Mouse (Mus musculus): ENCODE measurements around the gene Fbrsl1. TPM values are rescaled to one million over a fixed set of nuclear protein-coding genes. Genes with fewer than 3 reads are reported as not detected.

Fbrsl1 gene
- total and polyA plus RNA-seq, 2 experiments from 2014 or later, result 20.3 to 32.8 TPM

GRCm38 (mm10) chr5:110406065-110406714 lies 42.1 kb downstream of the Fbrsl1 start:
- Histone ChIP-seq H3K36me3 (ENCODE audit: insufficient read depth, low read length) (peaks cover 9% of the 10 kb centered on the region), H3K27me3 (ENCODE audit: insufficient read depth, low read length) (no peaks in the 10 kb centered on the region), H3K4me3 (ENCODE audit: low read depth, low read length) (no peak overlapping the region), H3K27ac (ENCODE audit: low read depth, low read length) (0 out of 2 replicates have a peak overlapping the region, but pooled peaks have one; percentile 55), H3K9me3 (ENCODE audit: low read length) (no peaks in the 10 kb centered on the region), H3K9ac (replicated peaks; ENCODE audit: low read length, poor library complexity, severe bottlenecking) (no peak overlapping the region), H3K4me1 (ENCODE audit: insufficient read depth, low read length) (peaks cover 6% of the 10 kb centered on the region; the same call in 1 of the 2 replicates), H3K4me2 (ENCODE audit: low read depth, low read length, poor library complexity, severe bottlenecking) (no peak overlapping the region)
- WGBS, result 51% methylated on average over 8 of the region's 8 CpGs
- DNase-seq (ENCODE audit: low spot score), result no peak
- TF ChIP-seq CTCF (IDR thresholded peaks at IDR 0.05), result no peak
- no peak for ATAC-seq (ENCODE audit: low FRiP score)

- H3K27ac ChIP-seq (ENCODE audit: low read depth, low read length), result no peak overlapping the region
- WGBS, result 63% methylated on average over 3 of the region's 3 CpGs
- H3K4me2 ChIP-seq (ENCODE audit: low read depth, low read length, poor library complexity, severe bottlenecking), result no peak overlapping the region
- ATAC-seq (ENCODE audit: low FRiP score), result no peak
- H3K4me3 ChIP-seq (ENCODE audit: low read depth, low read length), result no peak overlapping the region
- TF ChIP-seq CTCF (IDR thresholded peaks at IDR 0.05), result no peak
- peaks cover 6% of the 10 kb centered on the region; the same call in 1 of the 2 replicates for H3K4me1 ChIP-seq (ENCODE audit: insufficient read depth, low read length)
- no peak overlapping the region for H3K9ac ChIP-seq (replicated peaks; ENCODE audit: low read length, poor library complexity, severe bottlenecking)
- no peaks in the 10 kb centered on the region for H3K9me3 ChIP-seq (ENCODE audit: low read length)
- DNase-seq (ENCODE audit: low spot score), result no peak
- H3K36me3 ChIP-seq (ENCODE audit: insufficient read depth, low read length), result no peaks in the 10 kb centered on the region
- H3K27me3 ChIP-seq (ENCODE audit: insufficient read depth, low read length), result no peaks in the 10 kb centered on the region
Measured at GRCm38 (mm10) chr5:110403931-110404330, 44.4 kb downstream of the Fbrsl1 start.

GRCm38 (mm10) chr5:110402557-110402956 lies 45.7 kb downstream of the Fbrsl1 start:
- H3K4me2 ChIP-seq (ENCODE audit: low read depth, low read length, poor library complexity, severe bottlenecking), result no peak overlapping the region
- H3K36me3 ChIP-seq (ENCODE audit: insufficient read depth, low read length), result no peaks in the 10 kb centered on the region
- TF ChIP-seq CTCF (IDR thresholded peaks at IDR 0.05), result no peak
- no peak overlapping the region for H3K4me3 ChIP-seq (ENCODE audit: low read depth, low read length)
- no peak for DNase-seq (ENCODE audit: low spot score)
- H3K27ac ChIP-seq (ENCODE audit: low read depth, low read length), result no peak overlapping the region
- H3K27me3 ChIP-seq (ENCODE audit: insufficient read depth, low read length), result no peaks in the 10 kb centered on the region
- peaks cover 6% of the 10 kb centered on the region; the same call in 1 of the 2 replicates for H3K4me1 ChIP-seq (ENCODE audit: insufficient read depth, low read length)
- no peak overlapping the region for H3K9ac ChIP-seq (replicated peaks; ENCODE audit: low read length, poor library complexity, severe bottlenecking)
- no peak for ATAC-seq (ENCODE audit: low FRiP score)
- no peaks in the 10 kb centered on the region for H3K9me3 ChIP-seq (ENCODE audit: low read length)
- 92% methylated on average over 2 of the region's 2 CpGs for WGBS

GRCm38 (mm10) chr5:110401101-110401500 lies 47.2 kb downstream of the Fbrsl1 start:
- Histone ChIP-seq H3K4me3 (ENCODE audit: low read depth, low read length) (no peak overlapping the region), H3K27me3 (ENCODE audit: insufficient read depth, low read length) (no peaks in the 10 kb centered on the region), H3K9me3 (ENCODE audit: low read length) (no peaks in the 10 kb centered on the region), H3K36me3 (ENCODE audit: insufficient read depth, low read length) (no peaks in the 10 kb centered on the region), H3K4me1 (ENCODE audit: insufficient read depth, low read length) (peaks cover 1% of the 10 kb centered on the region; the same call in 1 of the 2 replicates), H3K27ac (ENCODE audit: low read depth, low read length) (no peak overlapping the region), H3K4me2 (ENCODE audit: low read depth, low read length, poor library complexity, severe bottlenecking) (no peak overlapping the region), H3K9ac (replicated peaks; ENCODE audit: low read length, poor library complexity, severe bottlenecking) (no peak overlapping the region)
- DNase-seq (ENCODE audit: low spot score), result no peak
- 81% methylated on average over 8 of the region's 8 CpGs for whole genome bisulfite sequencing
- no peak for ATAC-seq (ENCODE audit: low FRiP score)
- TF ChIP-seq CTCF (IDR thresholded peaks at IDR 0.05), result no peak

GRCm38 (mm10) chr5:110395006-110395661 lies 53.2 kb downstream of the Fbrsl1 start:
- no peak for DNase-seq (ENCODE audit: low spot score)
- H3K4me1 ChIP-seq (ENCODE audit: insufficient read depth, low read length), result no peaks in the 10 kb centered on the region
- 87% methylated on average over 5 of the region's 5 CpGs for WGBS

GRCm38 (mm10) chr5:110392727-110393126 lies 55.6 kb downstream of the Fbrsl1 start:
- no peaks in the 10 kb centered on the region for H3K27me3 ChIP-seq (ENCODE audit: insufficient read depth, low read length)
- no peak for TF ChIP-seq CTCF (IDR thresholded peaks at IDR 0.05)
- ATAC-seq (ENCODE audit: low FRiP score), result no peak
- H3K9me3 ChIP-seq (ENCODE audit: low read length), result no peaks in the 10 kb centered on the region
- H3K27ac ChIP-seq (ENCODE audit: low read depth, low read length), result no peak overlapping the region
- no peaks in the 10 kb centered on the region for H3K4me1 ChIP-seq (ENCODE audit: insufficient read depth, low read length)
- peak; percentile 35 for DNase-seq (ENCODE audit: low spot score)
- H3K4me2 ChIP-seq (ENCODE audit: low read depth, low read length, poor library complexity, severe bottlenecking), result no peak overlapping the region
- WGBS, result 81% methylated on average over 5 of the region's 5 CpGs
- H3K9ac ChIP-seq (replicated peaks; ENCODE audit: low read length, poor library complexity, severe bottlenecking), result no peak overlapping the region
- no peaks in the 10 kb centered on the region for H3K36me3 ChIP-seq (ENCODE audit: insufficient read depth, low read length)
- no peak overlapping the region for H3K4me3 ChIP-seq (ENCODE audit: low read depth, low read length)

More at GRCm38 (mm10) chr5:110395006-110395661, 53.2 kb downstream of the Fbrsl1 start:
- no peak for ATAC-seq (ENCODE audit: low FRiP score)
- Histone ChIP-seq H3K36me3 (ENCODE audit: insufficient read depth, low read length) (no peaks in the 10 kb centered on the region), H3K4me2 (ENCODE audit: low read depth, low read length, poor library complexity, severe bottlenecking) (no peak overlapping the region), H3K9ac (replicated peaks; ENCODE audit: low read length, poor library complexity, severe bottlenecking) (no peak overlapping the region), H3K9me3 (ENCODE audit: low read length) (no peaks in the 10 kb centered on the region), H3K4me3 (ENCODE audit: low read depth, low read length) (no peak overlapping the region), H3K27ac (ENCODE audit: low read depth, low read length) (no peak overlapping the region), H3K27me3 (ENCODE audit: insufficient read depth, low read length) (no peaks in the 10 kb centered on the region)
- no peak for TF ChIP-seq CTCF (IDR thresholded peaks at IDR 0.05)
